Mouse (Mus musculus) liver, adult (tissue): Measurements from ENCODE around the gene Icosl.

ENCODE experiments used
- GATA4 ChIP-seq: IDR thresholded peaks from 2 replicates; pipeline ENCODE4 v1.6.1; 2014; ENCODE audit warnings: mild to moderate bottlenecking, low read length; ENCODE audit not compliant: insufficient replicate concordance

Icosl gene

DNA sequence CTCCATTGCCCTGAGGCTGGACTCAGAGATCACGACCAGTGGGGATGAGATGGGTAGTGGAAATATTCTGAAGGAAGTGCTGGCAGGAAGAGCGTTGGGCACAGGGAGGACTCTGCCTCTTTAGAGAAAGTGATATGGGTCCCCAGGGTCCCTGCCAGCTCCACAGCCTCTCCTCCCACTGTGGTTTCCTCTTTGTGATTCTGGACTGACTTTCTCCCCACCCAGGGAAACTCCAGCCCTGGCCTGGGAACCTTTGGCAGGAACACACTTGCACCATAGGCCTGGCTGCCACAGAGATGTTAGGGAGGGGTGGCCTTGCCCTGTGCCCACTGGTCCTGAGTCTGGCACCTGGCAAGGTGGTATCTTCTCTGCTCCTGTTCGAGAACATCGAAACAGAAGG lies 60.9 kb downstream of the Icosl start:
- no peak for TF ChIP-seq GATA4
